Mouse (Mus musculus) testis, postnatal 10 days (tissue): ENCODE measurements around the gene Xdh.
"Not testable (repeated sequence)": the region's sequence is repeated elsewhere in the genome, so short reads cannot be mapped to it uniquely, and the experiment has no call there.

Experiments
- DNase-seq: peaks from one replicate; pipeline ENCODE4 v3.0.0; 2021; ENCODE audit warnings: low spot score

Xdh gene

GRCm38 (mm10) chr17:73881295-73881694 lies 68.7 kb downstream of the Xdh start:
- DNase-seq, result no peak

DNA sequence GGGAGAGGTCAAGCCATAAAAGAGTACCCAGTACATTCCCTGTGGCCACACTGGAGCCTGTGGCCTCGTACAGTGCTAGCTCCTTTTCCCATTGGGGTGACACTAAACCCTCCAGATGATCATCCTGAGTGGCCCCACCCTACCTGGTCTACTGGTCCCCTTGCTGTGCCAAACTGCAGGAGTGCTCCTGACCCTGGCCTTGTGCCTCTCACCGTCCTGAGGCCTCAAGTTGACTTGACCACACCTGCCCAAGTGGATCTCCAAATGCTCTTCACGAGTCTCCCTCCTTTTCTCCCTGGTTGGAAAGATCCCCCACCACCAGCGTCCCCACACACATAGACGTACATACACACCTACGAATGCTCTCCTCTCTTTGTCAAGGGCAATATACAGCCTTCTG lies 69.7 kb downstream of the Xdh start:
- no peak for DNase-seq

- DNase-seq, result no peak
Observed at GRCm38 (mm10) chr17:73879262-73879916, 70.6 kb downstream of the Xdh start.

DNA sequence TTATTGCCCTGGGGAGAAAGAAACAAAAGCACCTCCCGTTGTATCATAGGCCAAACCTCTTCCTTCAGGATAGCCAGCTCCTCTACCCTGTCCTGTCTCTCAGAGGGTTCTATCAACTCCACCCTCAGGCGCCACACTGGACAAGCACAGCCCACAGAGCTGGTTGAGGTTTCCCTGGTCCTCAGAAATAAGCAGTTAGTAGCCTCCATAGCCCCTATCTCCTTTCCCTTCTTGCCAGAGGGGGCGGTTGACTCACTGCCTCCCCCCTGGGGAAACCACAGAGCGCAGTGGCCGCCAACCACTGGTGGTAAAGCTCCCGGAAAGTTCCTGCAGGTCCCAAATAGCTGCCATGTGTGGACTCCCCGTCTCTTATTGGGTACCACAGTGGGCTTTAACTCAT lies 74.3 kb downstream of the Xdh start:
- DNase-seq, result no peak

GRCm38 (mm10) chr17:73875268-73875667 lies 74.7 kb downstream of the Xdh start:
- no peak for DNase-seq

GRCm38 (mm10) chr17:73870956-73871605 lies 78.9 kb downstream of the Xdh start:
- DNase-seq, result no peak

DNA sequence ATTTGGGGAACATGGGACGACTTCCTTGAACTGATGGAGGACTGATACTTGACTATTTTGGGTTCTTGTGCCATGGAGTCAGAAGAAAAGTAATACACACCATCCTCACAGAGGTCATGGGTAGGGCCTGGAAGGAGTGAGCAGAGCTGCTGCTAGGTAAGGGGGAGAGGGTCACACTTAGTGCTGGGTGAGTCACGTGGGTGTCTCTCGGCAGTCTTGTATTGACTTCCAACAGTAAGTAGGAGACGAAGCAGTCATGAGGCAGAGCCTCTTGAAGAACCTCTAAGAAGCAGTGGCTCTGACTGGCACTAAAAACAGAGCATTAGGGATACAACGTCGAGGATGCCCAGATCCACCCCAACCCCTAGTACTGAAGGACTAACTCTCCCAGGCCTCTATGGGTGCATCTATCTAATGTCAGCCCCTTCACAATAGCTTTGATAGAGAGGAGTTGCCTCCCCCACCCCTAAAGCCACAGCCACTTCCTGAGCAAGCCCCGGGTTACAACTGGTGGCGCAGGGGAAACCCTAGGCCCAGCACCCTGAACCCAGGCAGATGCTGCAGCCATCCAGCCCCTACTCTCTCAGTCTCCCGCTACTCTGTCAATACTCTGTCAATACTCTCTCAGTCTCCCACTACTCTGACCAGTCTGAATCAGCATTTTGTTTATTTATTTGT lies 80.8 kb downstream of the Xdh start:
- DNase-seq, result no peak

DNA sequence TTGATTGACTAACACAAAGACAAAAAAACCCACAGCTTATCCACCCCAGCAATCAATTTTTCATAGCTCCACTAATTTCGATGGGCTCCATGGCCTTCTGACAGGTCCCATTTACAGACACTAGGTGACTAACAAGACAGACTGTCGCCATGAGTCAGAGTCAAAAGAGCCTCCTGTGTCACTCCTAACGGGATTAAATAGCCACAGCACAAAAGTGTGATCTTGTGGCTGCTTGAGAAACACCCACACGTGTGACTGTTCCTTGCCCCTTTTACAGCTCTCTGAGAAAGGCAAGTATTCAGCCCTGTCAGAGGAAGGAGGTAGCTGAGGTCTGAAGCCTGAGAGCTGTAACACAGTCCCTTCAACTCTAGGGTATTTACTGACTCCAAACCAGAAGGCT lies 96.3 kb downstream of the Xdh start:
- no peak for DNase-seq

DNA sequence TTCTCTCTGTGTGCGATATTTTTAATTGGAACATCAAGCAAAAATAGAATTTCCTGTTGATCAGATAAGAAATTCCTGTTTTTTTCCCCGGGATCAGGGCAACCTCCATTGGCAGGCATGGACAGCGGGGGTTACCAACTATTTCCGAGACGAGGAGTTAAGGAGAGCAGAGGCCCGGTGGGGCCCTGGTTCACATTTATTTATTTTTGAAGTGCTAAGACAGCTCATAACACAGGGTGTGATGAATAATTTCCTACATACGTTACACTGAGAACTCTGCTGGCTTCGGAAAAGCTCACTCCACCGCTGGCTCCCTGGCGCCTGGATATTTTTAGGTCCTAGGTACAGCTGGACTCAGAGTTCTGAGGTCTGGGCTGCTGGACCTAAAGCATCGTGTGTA lies 97.0 kb downstream of the Xdh start:
- no peak for DNase-seq

DNA sequence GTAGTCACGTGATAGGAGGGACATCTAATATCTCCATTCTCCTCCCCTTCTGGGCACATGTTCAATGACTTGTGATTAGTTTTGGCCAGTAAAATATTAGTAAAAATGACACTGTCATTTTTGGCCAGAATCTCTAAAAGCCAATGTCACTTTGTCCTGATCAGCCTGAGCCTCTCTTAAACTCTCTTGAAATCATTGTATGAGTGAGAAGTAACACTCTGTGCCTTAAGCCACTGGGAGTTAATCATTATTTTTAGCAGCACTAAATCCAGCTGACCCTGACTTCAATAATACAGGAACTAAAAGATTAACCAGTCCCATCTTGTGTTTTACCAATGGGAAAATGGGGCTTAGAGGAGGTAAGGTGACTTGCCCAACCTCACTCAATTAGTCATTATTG lies 102.6 kb downstream of the Xdh start:
- DNase-seq, result no peak

- no peak for DNase-seq
Observed at GRCm38 (mm10) chr17:73845632-73846031, 104.4 kb downstream of the Xdh start.

DNA sequence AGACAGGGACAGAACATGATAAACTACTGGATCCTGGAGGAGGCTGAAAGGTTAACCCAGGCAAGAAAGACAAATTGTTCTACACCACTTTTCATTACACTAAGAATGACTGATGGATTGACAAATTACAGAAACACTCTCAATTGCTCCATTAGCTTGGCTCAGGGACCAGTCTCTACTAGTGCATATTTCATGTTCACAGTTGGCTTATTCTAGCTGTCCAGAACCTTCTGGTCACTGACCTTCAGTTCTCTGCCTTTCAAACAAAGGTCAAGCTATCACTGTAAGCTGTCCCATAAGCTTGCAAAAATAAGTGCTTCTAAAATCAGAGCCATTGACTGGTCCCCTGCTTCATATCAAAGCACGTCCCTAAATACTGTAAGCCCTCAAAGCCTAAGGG lies 107.0 kb downstream of the Xdh start:
- DNase-seq, result no peak

DNA sequence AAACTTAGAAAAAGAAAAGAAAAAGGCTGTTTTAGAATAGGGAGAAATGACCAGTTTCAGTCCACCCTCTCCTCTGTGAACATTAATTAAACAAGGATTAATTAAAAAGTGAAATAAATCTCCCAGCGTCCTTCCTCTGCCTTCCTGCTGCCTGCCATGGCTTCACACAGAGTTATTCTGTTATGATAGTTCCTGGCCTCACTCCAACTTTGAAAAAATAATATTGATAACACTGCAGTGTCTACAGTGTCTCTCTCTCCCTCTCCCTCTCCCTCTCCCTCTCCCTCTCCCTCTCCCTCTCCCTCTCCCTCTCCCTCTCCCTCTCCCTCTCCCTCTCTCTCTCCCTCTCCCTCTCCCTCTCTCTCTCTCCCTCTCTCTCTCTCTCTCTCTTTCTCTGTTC lies 110.1 kb downstream of the Xdh start:
- DNase-seq, result not testable (repeated sequence)

- no peak for DNase-seq
Observed at GRCm38 (mm10) chr17:73839086-73839835, 110.7 kb downstream of the Xdh start.

- DNase-seq, result no peak
Observed at GRCm38 (mm10) chr17:73837244-73837643, 112.8 kb downstream of the Xdh start.

DNA sequence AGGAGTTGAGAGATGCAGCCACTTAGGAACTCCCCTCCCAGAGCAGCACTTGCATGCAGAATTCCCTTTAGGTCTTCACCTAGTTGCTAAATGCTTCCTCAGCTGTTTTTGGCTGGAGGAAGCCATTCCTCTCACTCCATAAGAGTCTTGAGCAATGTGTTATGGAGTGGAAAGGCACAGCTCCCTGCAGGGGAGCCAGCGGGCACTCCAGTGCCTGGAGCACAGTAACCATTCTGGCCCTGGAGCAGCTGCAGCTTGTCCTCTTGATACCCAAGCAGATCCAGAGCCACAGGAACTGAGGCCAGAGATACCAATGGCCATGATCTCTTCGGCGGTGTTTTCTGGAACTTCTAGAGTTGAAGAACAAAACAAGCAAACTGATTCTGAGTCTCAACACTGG lies 113.4 kb downstream of the Xdh start:
- no peak for DNase-seq
